ENCODE assay signal across 15 mouse cellular contexts in genomic region chr5:128606596-128606995, GRCm38 (mm10). TPM values are rescaled to one million over a fixed set of nuclear protein-coding genes. Genes with fewer than 3 reads are reported as not detected.
DNase-seq lines count a peak whose midpoint lies in the region; ATAC-seq and TF ChIP-seq lines count a peak whose summit lies in the region.
"Had no signal": no experiment of that assay in that cellular context is flagged by ENCODE, and none has a peak within 500 bp of the region (broad histone marks: within the 10 kb centered on the region; RNA-seq: fewer than 3 reads in every experiment).

No protein-coding gene starts in this region.

- no peak for ATAC-seq in forebrain, embryonic 13.5 days
- no peak for ATAC-seq in stomach, embryonic 14.5 days (ENCODE audit: insufficient number of reproducible peaks, insufficient read depth, low FRiP score, low read depth)
- no peak for ATAC-seq in stomach, postnatal 0 days (ENCODE audit: low FRiP score, low TSS enrichment)
- ATAC-seq in limb, embryonic 13.5 days (ENCODE audit: low FRiP score, low read depth): no peak
- ATAC-seq in stomach, embryonic 16.5 days (ENCODE audit: insufficient read depth, low FRiP score): 0 out of 2 replicates have a peak, but pooled peaks have one; percentile 22

- DNase-seq in forebrain, embryonic 10.5 days (ENCODE audit: extremely low spot score, low spot score): no peak
- DNase-seq in stomach, postnatal 0 days (ENCODE audit: low spot score): no peak
- no peak for DNase-seq in adrenal gland, postnatal 25 days
- no peak for DNase-seq in right cerebral cortex, postnatal 10 days (ENCODE audit: low spot score in 2 of 2)
- DNase-seq: adrenal gland, postnatal 10 days; cerebellum, adult 18-20 months; kidney, adult 11 months; lung, adult 2 months; right cerebral cortex, postnatal 4 days had no signal

- TF ChIP-seq EP300 in stomach, postnatal 0 days (optimal IDR thresholded peaks at IDR 0.05): no peak

- WGBS in forebrain, embryonic 10.5 days: 6% methylated on average over 14 of the region's 14 CpGs
- WGBS in forebrain, embryonic 13.5 days: 8% methylated on average over 14 of the region's 14 CpGs
- 9% methylated on average over 14 of the region's 14 CpGs for WGBS in stomach, embryonic 14.5 days
- 12% methylated on average over 14 of the region's 14 CpGs for WGBS in stomach, postnatal 0 days
- WGBS in limb, embryonic 13.5 days: 6% methylated on average over 14 of the region's 14 CpGs
- WGBS in stomach, embryonic 16.5 days: 10% methylated on average over 14 of the region's 14 CpGs

- H3K4me2 ChIP-seq in forebrain, embryonic 13.5 days: no peak overlapping the region
- 0 out of 2 replicates have a peak overlapping the region, but pooled peaks have one; percentile 11 for H3K4me2 ChIP-seq in stomach, embryonic 14.5 days (replicated peaks; ENCODE audit: low read depth, low read length)
- H3K4me2 ChIP-seq in stomach, postnatal 0 days (replicated peaks; ENCODE audit: low read depth): no peak overlapping the region
- peak overlapping the region; percentile 46 for H3K4me2 ChIP-seq in limb, embryonic 13.5 days (replicated peaks)
- 0 out of 2 replicates have a peak overlapping the region, but pooled peaks have one; percentile 9 for H3K4me2 ChIP-seq in stomach, embryonic 16.5 days (ENCODE audit: low read depth, low read length)

- H3K4me1 ChIP-seq in forebrain, embryonic 10.5 days: peaks cover 56% of the 10 kb centered on the region
- peaks cover 24% of the 10 kb centered on the region for H3K4me1 ChIP-seq in forebrain, embryonic 13.5 days
- H3K4me1 ChIP-seq in stomach, embryonic 14.5 days (ENCODE audit: control insufficient read depth, insufficient read depth, low read length): 0 out of 2 replicates have a peak, but pooled peaks cover 3% of the 10 kb centered on the region
- no peaks in the 10 kb centered on the region for H3K4me1 ChIP-seq in stomach, postnatal 0 days (replicated peaks; ENCODE audit: control insufficient read depth, insufficient read depth)
- H3K4me1 ChIP-seq in limb, embryonic 13.5 days: peaks cover 49% of the 10 kb centered on the region
- H3K4me1 ChIP-seq in stomach, embryonic 16.5 days (ENCODE audit: control insufficient read depth, insufficient read depth, low read length): 0 out of 2 replicates have a peak, but pooled peaks cover 3% of the 10 kb centered on the region

- TF ChIP-seq CTCF in stomach, postnatal 0 days (IDR thresholded peaks at IDR 0.05; ENCODE audit: low read depth): no peak

- peaks cover 98% of the 10 kb centered on the region for H3K27me3 ChIP-seq in forebrain, embryonic 10.5 days (ENCODE audit: poor library complexity, severe bottlenecking)
- H3K27me3 ChIP-seq in forebrain, embryonic 13.5 days: peaks cover 94% of the 10 kb centered on the region
- peaks cover 13% of the 10 kb centered on the region for H3K27me3 ChIP-seq in stomach, embryonic 14.5 days (ENCODE audit: control insufficient read depth, insufficient read depth, low read length)
- H3K27me3 ChIP-seq in stomach, postnatal 0 days (ENCODE audit: control insufficient read depth, insufficient read depth, low read length): peaks cover 3% of the 10 kb centered on the region; the same call in 1 of the 2 replicates
- H3K27me3 ChIP-seq in limb, embryonic 13.5 days: peaks cover 16% of the 10 kb centered on the region; the same call in 1 of the 2 replicates
- peaks cover 18% of the 10 kb centered on the region for H3K27me3 ChIP-seq in stomach, embryonic 16.5 days (ENCODE audit: control insufficient read depth, insufficient read depth, low read length)

- no peaks in the 10 kb centered on the region for H3K36me3 ChIP-seq in forebrain, embryonic 10.5 days (replicated peaks)
- H3K36me3 ChIP-seq in forebrain, embryonic 13.5 days (ENCODE audit: poor library complexity, severe bottlenecking): no peaks in the 10 kb centered on the region
- H3K36me3 ChIP-seq in stomach, embryonic 14.5 days (ENCODE audit: control insufficient read depth, insufficient read depth, low read length): no peaks in the 10 kb centered on the region
- no peaks in the 10 kb centered on the region for H3K36me3 ChIP-seq in stomach, postnatal 0 days (ENCODE audit: control insufficient read depth, insufficient read depth, low read length)
- no peaks in the 10 kb centered on the region for H3K36me3 ChIP-seq in limb, embryonic 13.5 days
- no peaks in the 10 kb centered on the region for H3K36me3 ChIP-seq in stomach, embryonic 16.5 days (ENCODE audit: control insufficient read depth, insufficient read depth, low read length)

- H3K9me3 ChIP-seq in forebrain, embryonic 10.5 days: no peaks in the 10 kb centered on the region
- H3K9me3 ChIP-seq in forebrain, embryonic 13.5 days (replicated peaks): no peaks in the 10 kb centered on the region
- H3K9me3 ChIP-seq in stomach, embryonic 14.5 days (ENCODE audit: control insufficient read depth, low read depth, low read length): no peaks in the 10 kb centered on the region
- H3K9me3 ChIP-seq in stomach, postnatal 0 days (ENCODE audit: control insufficient read depth, low read length): no peaks in the 10 kb centered on the region
- no peaks in the 10 kb centered on the region for H3K9me3 ChIP-seq in limb, embryonic 13.5 days
- no peaks in the 10 kb centered on the region for H3K9me3 ChIP-seq in stomach, embryonic 16.5 days (replicated peaks; ENCODE audit: control insufficient read depth, low read length)

- no peak overlapping the region for H3K27ac ChIP-seq in forebrain, embryonic 10.5 days
- no peak overlapping the region for H3K27ac ChIP-seq in forebrain, embryonic 13.5 days
- no peak overlapping the region for H3K27ac ChIP-seq in stomach, embryonic 14.5 days (ENCODE audit: low read length)
- no peak overlapping the region for H3K27ac ChIP-seq in stomach, postnatal 0 days (replicated peaks)
- no peak overlapping the region for H3K27ac ChIP-seq in limb, embryonic 13.5 days
- no peak overlapping the region for H3K27ac ChIP-seq in stomach, embryonic 16.5 days (ENCODE audit: low read length)

- H3K4me3 ChIP-seq in forebrain, embryonic 10.5 days: peak overlapping the region; percentile 22
- no peak overlapping the region for H3K4me3 ChIP-seq in forebrain, embryonic 13.5 days
- no peak overlapping the region for H3K4me3 ChIP-seq in stomach, embryonic 14.5 days (ENCODE audit: low read depth, low read length)
- no peak overlapping the region for H3K4me3 ChIP-seq in stomach, postnatal 0 days (ENCODE audit: low read depth, low read length)
- 0 out of 2 replicates have a peak overlapping the region, but pooled peaks have one; percentile 5 for H3K4me3 ChIP-seq in limb, embryonic 13.5 days
- no peak overlapping the region for H3K4me3 ChIP-seq in stomach, embryonic 16.5 days (replicated peaks; ENCODE audit: low read length)

- no peak overlapping the region for H3K9ac ChIP-seq in forebrain, embryonic 13.5 days
- H3K9ac ChIP-seq in stomach, embryonic 14.5 days (replicated peaks; ENCODE audit: low read depth, low read length): no peak overlapping the region
- H3K9ac ChIP-seq in stomach, postnatal 0 days (ENCODE audit: low read length): no peak overlapping the region
- H3K9ac ChIP-seq in limb, embryonic 13.5 days: peak overlapping the region; percentile 31; the same call in 1 of the 2 replicates
- H3K9ac ChIP-seq in stomach, embryonic 16.5 days (ENCODE audit: low read length): no peak overlapping the region

RNA-seq across cellular contexts. Expression of gene Fzd10, which starts 6.0 kb away (rescaled TPM):
- 3.0 and 3.5 TPM in 2 replicates for polyA plus RNA-seq in forebrain, embryonic 10.5 days (2016; fragmentation: Nextera tagmentation; extraction: Ambion mirVana)
- 2.0 TPM in 2 replicates for polyA plus RNA-seq in forebrain, embryonic 13.5 days (2015; fragmentation: Nextera tagmentation; extraction: Ambion mirVana)
- polyA plus RNA-seq in stomach, embryonic 14.5 days (2014; fragmentation: Nextera tagmentation; extraction: Ambion mirVana): 1.9 and 2.0 TPM in 2 replicates
- polyA plus RNA-seq in stomach, postnatal 0 days (2015; fragmentation: Nextera tagmentation; extraction: Ambion mirVana): 2.8 and 2.9 TPM in 2 replicates
- 5.6 and 7.1 TPM in 2 replicates for polyA plus RNA-seq in limb, embryonic 13.5 days (2015; fragmentation: Nextera tagmentation; extraction: Ambion mirVana)
- 1.4 and 1.5 TPM in 2 replicates for polyA plus RNA-seq in stomach, embryonic 16.5 days (2015; fragmentation: Nextera tagmentation; extraction: Ambion mirVana)
- total RNA-seq in adrenal gland, postnatal 25 days (2021): 0.76 TPM in 2 replicates
- total RNA-seq: MEL; neutrophil, adult 5-6 weeks had no signal

Comparison
In these comparisons a context has a peak if more than half of its experiments do, and no peak if none do; other contexts are left out.
1. H3K4me3 ChIP-seq: peak in forebrain, embryonic 10.5 days (single experiment) and limb, embryonic 13.5 days (single experiment); none in forebrain, embryonic 13.5 days (single experiment), stomach, embryonic 14.5 days (single experiment), stomach, postnatal 0 days (single experiment) and stomach, embryonic 16.5 days (single experiment).
2. H3K4me2 ChIP-seq: peak in stomach, embryonic 14.5 days (single experiment), limb, embryonic 13.5 days (single experiment) and stomach, embryonic 16.5 days (single experiment); none in forebrain, embryonic 13.5 days (single experiment) and stomach, postnatal 0 days (single experiment).